Mouse (Mus musculus) C2C12 (cell line): ENCODE measurements around the gene Clca2.

ENCODE experiments used
- CTCF ChIP-seq: IDR thresholded peaks from one replicate; pipeline ENCODE4 v1.5.1; 2011; ENCODE audit not compliant: control insufficient read depth, insufficient read depth, insufficient read length
- MAX ChIP-seq: IDR thresholded peaks from one replicate; pipeline ENCODE4 v1.6.1; 2011; ENCODE audit warnings: mild to moderate bottlenecking, control low read depth
- MYOG ChIP-seq: IDR thresholded peaks from one replicate; pipeline ENCODE4 v1.6.1; 2011; ENCODE audit not compliant: control insufficient read depth, insufficient read length; ENCODE audit errors: extremely low read depth

GRCm38 (mm10) chr3:145026750-145027149 is 72.5 kb downstream of the Clca2 start:
- TF ChIP-seq MYOG (no peak), CTCF (peak; percentile 49), MAX (no peak)
